Mouse (Mus musculus) embryonic fibroblast, embryonic 13.5 days (primary cell): ENCODE measurements at regions not wholly inside any gene's neighbourhood (a gene's known extent, or its start where the extent isn't known, plus 50 kb on each side); places are given as distances from the start of the nearest gene placed in this dataset.

Source experiments
- CTCF ChIP-seq: IDR thresholded peaks from 2 replicates; pipeline ENCODE4 v1.5.1; 2011; ENCODE audit warnings: mild to moderate bottlenecking, control low read depth, low read length, moderate library complexity, borderline replicate concordance; ENCODE audit not compliant: insufficient read depth
- POLR2A ChIP-seq: IDR thresholded peaks from 2 replicates; pipeline ENCODE4 v1.6.1; 2011; ENCODE audit warnings: low read depth, mild to moderate bottlenecking, control low read depth, low read length, moderate library complexity

GRCm38 (mm10) chr1:64172122-64172521 lies 50.0 kb upstream of the Klf7 start:
- no peak for TF ChIP-seq CTCF
- TF ChIP-seq POLR2A, result no peak
